Mouse (Mus musculus) C2C12 (cell line): Measurements from ENCODE around the gene Hmgxb4.

Experiments used
- CEBPB ChIP-seq: IDR thresholded peaks from one replicate; pipeline ENCODE4 v1.6.1; 2011; ENCODE audit warnings: low read depth, mild to moderate bottlenecking, control low read depth, moderate library complexity
- CTCF ChIP-seq: IDR thresholded peaks from one replicate; pipeline ENCODE4 v1.5.1; 2011; ENCODE audit not compliant: control insufficient read depth, insufficient read depth, insufficient read length
- FOSL1 ChIP-seq: IDR thresholded peaks from one replicate; pipeline ENCODE4 v1.8.0; 2011; ENCODE audit warnings: mild to moderate bottlenecking, low read length; ENCODE audit not compliant: poor library complexity, insufficient read depth, severe bottlenecking
- MAX ChIP-seq: IDR thresholded peaks from one replicate; pipeline ENCODE4 v1.6.1; 2011; ENCODE audit warnings: mild to moderate bottlenecking, control low read depth
- MYOD1 ChIP-seq: IDR thresholded peaks from one replicate; pipeline ENCODE4 v1.6.1; 2011; ENCODE audit warnings: low read depth; ENCODE audit not compliant: control insufficient read depth, insufficient read length
- MYOG ChIP-seq: IDR thresholded peaks from one replicate; pipeline ENCODE4 v1.6.1; 2011; ENCODE audit not compliant: control insufficient read depth, insufficient read length; ENCODE audit errors: extremely low read depth
- USF1 ChIP-seq: IDR thresholded peaks from one replicate; pipeline ENCODE4 v1.6.1; 2011; ENCODE audit warnings: low read depth, mild to moderate bottlenecking, control low read depth, moderate library complexity

DNA sequence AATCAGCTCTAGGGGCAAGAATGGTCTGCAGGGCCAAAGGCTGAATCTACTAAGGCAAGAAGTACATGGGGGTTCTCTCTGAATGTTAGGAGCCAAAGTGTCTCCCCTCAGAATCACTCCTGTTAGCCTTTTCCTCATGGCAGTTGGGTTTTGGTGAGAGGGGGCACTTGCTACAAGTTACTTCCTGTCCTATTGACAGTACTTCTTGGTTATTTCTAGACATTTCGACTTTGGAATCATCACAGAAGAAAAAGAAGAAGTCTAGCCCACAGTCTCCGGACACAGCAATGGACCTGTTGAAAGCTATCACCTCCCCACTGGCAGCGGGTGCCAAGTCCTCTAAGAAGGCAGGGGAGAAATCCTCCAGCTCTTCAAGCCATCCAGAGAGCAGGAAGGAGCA, 7.3 kb downstream of the Hmgxb4 start:
- no peak for TF ChIP-seq CTCF
- TF ChIP-seq CEBPB, result no peak
- no peak for TF ChIP-seq FOSL1
- TF ChIP-seq MYOG, result no peak
- no peak for TF ChIP-seq MYOD1
- TF ChIP-seq MAX, result no peak
- no peak for TF ChIP-seq USF1
